Mouse (Mus musculus) forebrain, embryonic 16.5 days (tissue): ENCODE results near the gene Arfip2. TPM values are rescaled to one million over a fixed set of nuclear protein-coding genes. Genes with fewer than 3 reads are reported as not detected.

ENCODE experiments used
- ATAC-seq: fragments of 200-750 bp; cut with Nextera tagmentation; 2 replicates; pipeline ENCODE4 v1.8.0; 2017; ENCODE audit warnings: mild to moderate bottlenecking, moderate library complexity
- H3K27ac ChIP-seq: fragments of 300-500 bp; sonication (generic); 2 replicates; pipeline ENCODE4 v1.5.1; 2014; ENCODE audit warnings: low read length, control low read depth
- H3K27me3 ChIP-seq: fragments of 300-500 bp; sonication (generic); replicated peaks from 2 replicates; pipeline ENCODE4 v1.6.1; 2014; ENCODE audit warnings: low read length; ENCODE audit not compliant: control insufficient read depth, insufficient read depth
- H3K36me3 ChIP-seq: fragments of 300-500 bp; sonication (generic); 2 replicates; pipeline ENCODE4 v1.6.1; 2014; ENCODE audit not compliant: control insufficient read depth, insufficient read depth
- H3K4me1 ChIP-seq: fragments of 300-500 bp; sonication (generic); replicated peaks from 2 replicates; pipeline ENCODE4 v1.6.1; 2014; ENCODE audit warnings: low read length; ENCODE audit not compliant: control insufficient read depth, insufficient read depth
- H3K4me2 ChIP-seq: fragments of 300-500 bp; sonication (generic); 2 replicates; pipeline ENCODE4 v1.6.1; 2014; ENCODE audit warnings: mild to moderate bottlenecking, low read length, control low read depth
- H3K4me3 ChIP-seq: fragments of 300-500 bp; sonication (generic); replicated peaks from 2 replicates; pipeline ENCODE4 v1.5.1; 2014; ENCODE audit warnings: mild to moderate bottlenecking, low read length, control low read depth
- H3K9ac ChIP-seq: fragments of 300-500 bp; sonication (generic); replicated peaks from 2 replicates; pipeline ENCODE4 v1.6.1; 2014; ENCODE audit warnings: low read depth, low read length, control low read depth
- H3K9me3 ChIP-seq: fragments of 300-500 bp; sonication (generic); 2 replicates; pipeline ENCODE4 v1.6.1; 2016; ENCODE audit warnings: low read length; ENCODE audit not compliant: control insufficient read depth
- WGBS: fragments of 180-500 bp; shearing (Covaris S2); extraction: QIAGEN DNeasy Blood & Tissue Kit; methylation state at CpG from one replicate; pipeline ENCODE4 v1.1.7; 2014; 5-methylcytosine and 5-hydroxymethylcytosine counted together
- polyA plus RNA-seq: library from polyadenylated mRNA; unstranded; fragments of >200 nt; fragmentation: Nextera tagmentation; extraction: Ambion mirVana; gene quantifications from 2 replicates; pipeline ENCODE4 v1.2.1, GENCODE M21; 2015

Gene Arfip2
- polyA plus RNA-seq, 1 experiment from 2014 or later, result 86.7 TPM

DNA sequence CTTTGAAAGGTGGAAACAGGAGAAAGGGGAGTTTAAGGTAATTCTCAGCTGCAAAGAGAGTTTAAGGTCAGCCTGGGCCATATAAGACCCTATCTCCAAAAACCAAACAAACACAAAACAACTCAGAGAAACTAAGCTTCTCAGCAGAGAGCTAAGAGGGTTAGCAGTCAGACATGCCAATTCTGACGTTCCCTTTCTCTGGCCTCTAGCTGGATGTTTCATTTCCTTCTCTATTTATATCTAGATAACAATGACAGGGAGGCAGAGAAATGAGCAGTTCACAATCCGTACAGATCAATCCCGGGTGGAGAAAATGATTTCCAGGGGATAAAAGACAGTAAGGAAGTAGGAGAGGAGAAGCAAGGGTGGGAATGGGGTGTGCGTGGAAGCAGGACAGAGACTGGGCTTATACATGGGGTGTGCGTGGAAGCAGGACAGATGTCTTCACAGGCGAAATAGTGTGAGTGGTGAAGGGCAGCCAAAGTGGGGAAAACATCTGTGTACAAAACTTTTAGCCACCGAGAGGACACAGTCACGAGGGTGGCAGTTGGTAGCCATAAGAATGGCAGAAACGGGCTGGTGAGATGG lies 51.8 kb downstream of the Arfip2 start:
- Histone ChIP-seq H3K9me3 (no peaks in the 10 kb centered on the region), H3K4me2 (no peak overlapping the region), H3K9ac (no peak overlapping the region), H3K4me1 (no peaks in the 10 kb centered on the region), H3K27ac (no peak overlapping the region), H3K4me3 (no peak overlapping the region), H3K36me3 (no peaks in the 10 kb centered on the region), H3K27me3 (no peaks in the 10 kb centered on the region)
- no peak for ATAC-seq
- WGBS, result 67% methylated on average over 9 of the region's 9 CpGs

Other genes with a start within 250 kb of the Arfip2 start
- gene Fam160a2, start 240.4 kb downstream of the Arfip2 start, polyA plus RNA-seq, result 50.1 and 53.6 TPM in 2 replicates
- 0.19 TPM in 1 of 2 replicates, not detected in the other for gene Cnga4, start 235.8 kb downstream of the Arfip2 start, polyA plus RNA-seq
- 1.2 and 2.6 TPM in 2 replicates for gene Cckbr, start 214.7 kb downstream of the Arfip2 start, polyA plus RNA-seq
- gene Cavin3, start 158.1 kb downstream of the Arfip2 start, polyA plus RNA-seq, result 24.2 and 28.3 TPM in 2 replicates
- 69.2 and 74.2 TPM in 2 replicates for gene Smpd1, start 86.1 kb downstream of the Arfip2 start, polyA plus RNA-seq
- gene Apbb1, start 58.8 kb downstream of the Arfip2 start, polyA plus RNA-seq, result 249 and 300 TPM in 2 replicates
- gene Hpx, start 40.3 kb downstream of the Arfip2 start, polyA plus RNA-seq, result 0.14 TPM in 1 of 2 replicates, not detected in the other
- 77.5 and 95.0 TPM in 2 replicates for gene Trim3, start 6.8 kb downstream of the Arfip2 start, polyA plus RNA-seq
- gene Timm10b, start 360 bp downstream of the Arfip2 start, polyA plus RNA-seq, result 124 and 125 TPM in 2 replicates
- gene Gm45799, start 136 bp upstream of the Arfip2 start, polyA plus RNA-seq, result 4.6 and 9.1 TPM in 2 replicates
- 1.0 and 1.3 TPM in 2 replicates for gene Dnhd1, start 10.4 kb upstream of the Arfip2 start, polyA plus RNA-seq
- gene Ilk, start 96.2 kb upstream of the Arfip2 start, polyA plus RNA-seq, result 191 and 228 TPM in 2 replicates
- gene Rrp8, start 97.0 kb upstream of the Arfip2 start, polyA plus RNA-seq, result 25.3 and 26.3 TPM in 2 replicates
- 85.8 and 89.5 TPM in 2 replicates for gene Taf10, start 103.9 kb upstream of the Arfip2 start, polyA plus RNA-seq
- gene Tpp1, start 111.8 kb upstream of the Arfip2 start, polyA plus RNA-seq, result 30.2 and 35.2 TPM in 2 replicates
- gene Dchs1, start 147.2 kb upstream of the Arfip2 start, polyA plus RNA-seq, result 20.7 and 22.0 TPM in 2 replicates
- 178 and 190 TPM in 2 replicates for gene Mrpl17, start 170.7 kb upstream of the Arfip2 start, polyA plus RNA-seq